Comparison of ENCODE assay signal across 9 mouse cellular contexts in genomic region chr9:107714221-107714952, GRCm38 (mm10). TPM values are rescaled to one million over a fixed set of nuclear protein-coding genes. Genes with fewer than 3 reads are reported as not detected.
DNase-seq lines count a peak whose midpoint lies in the region; ATAC-seq lines count a peak whose summit lies in the region.
"Had no signal": no experiment of that assay in that cellular context is flagged by ENCODE, and none has a peak within 500 bp of the region (broad histone marks: within the 10 kb centered on the region; RNA-seq: fewer than 3 reads in every experiment).

No protein-coding gene starts in this region.

- H3K9me3 ChIP-seq in kidney, embryonic 14.5 days (ENCODE audit: control insufficient read depth, low read length): no peaks in the 10 kb centered on the region

- H3K4me2 ChIP-seq in kidney, embryonic 14.5 days (replicated peaks; ENCODE audit: low read depth, low read length): no peak overlapping the region

- WGBS in kidney, embryonic 14.5 days: 7% methylated on average over 12 of the region's 12 CpGs

- no peak overlapping the region for H3K4me3 ChIP-seq in kidney, embryonic 14.5 days (ENCODE audit: low read length)
- H3K4me3 ChIP-seq: erythroblast, embryonic 14.5 days had no signal

- peak; percentile 83 for ATAC-seq in kidney, embryonic 14.5 days (ENCODE audit: low FRiP score, low TSS enrichment)

- no peaks in the 10 kb centered on the region for H3K36me3 ChIP-seq in kidney, embryonic 14.5 days (ENCODE audit: control insufficient read depth, insufficient read depth, low read length)

- DNase-seq in ZHBTc4 (ENCODE audit: low read depth, low spot score): peak; percentile 68
- DNase-seq in cerebellum, adult 9-11 months: peak; percentile 76
- DNase-seq in heart, adult 9 months (ENCODE audit: low spot score in 2 of 2): peak; percentile 60 to 61
- DNase-seq in neural tube, embryonic 10.5 days (ENCODE audit: extremely low spot score, low spot score): peak; percentile 61
- no peak for DNase-seq in frontal cortex, postnatal 14 days (ENCODE audit: low spot score in 2 of 2)
- DNase-seq in right cerebral cortex, postnatal 14 days: no peak

- H3K4me1 ChIP-seq in kidney, embryonic 14.5 days (ENCODE audit: control insufficient read depth, insufficient read depth, low read length): peaks cover 39% of the 10 kb centered on the region

- no peak overlapping the region for H3K9ac ChIP-seq in kidney, embryonic 14.5 days (ENCODE audit: low read depth, low read length)

- H3K27me3 ChIP-seq in kidney, embryonic 14.5 days (ENCODE audit: control insufficient read depth, insufficient read depth, low read length): no peaks in the 10 kb centered on the region

- H3K27ac ChIP-seq in kidney, embryonic 14.5 days (ENCODE audit: low read depth, low read length): peak overlapping the region; percentile 90

RNA-seq across cellular contexts. Expression of gene Sema3f, which starts 4.1 kb away (rescaled TPM):
- 32.4 and 38.4 TPM in 2 replicates for polyA plus RNA-seq in kidney, embryonic 14.5 days (2014; fragmentation: Nextera tagmentation; extraction: Ambion mirVana)
- polyA plus RNA-seq: erythroblast, embryonic 14.5 days had no signal

RNA-seq across cellular contexts. Expression of gene Gnat1, which starts 34.9 kb away (rescaled TPM):
- 4.7 and 5.3 TPM in 2 replicates for polyA plus RNA-seq in kidney, embryonic 14.5 days (2014; fragmentation: Nextera tagmentation; extraction: Ambion mirVana)
- polyA plus RNA-seq: erythroblast, embryonic 14.5 days; spleen, adult 2 months had no signal

RNA-seq across cellular contexts. Expression of gene Slc38a3, which starts 45.1 kb away (rescaled TPM):
- 4.8 and 6.5 TPM in 2 replicates for polyA plus RNA-seq in kidney, embryonic 14.5 days (2014; fragmentation: Nextera tagmentation; extraction: Ambion mirVana)

RNA-seq across cellular contexts. Expression of gene Rbm5, which starts 56.4 kb away (rescaled TPM):
- polyA plus RNA-seq in kidney, embryonic 14.5 days (2014; fragmentation: Nextera tagmentation; extraction: Ambion mirVana): 128 and 193 TPM in 2 replicates

Comparison
In these comparisons a context has a peak if more than half of its experiments do, and no peak if none do; other contexts are left out.
1. DNase-seq: peak in ZHBTc4 (single experiment), cerebellum, adult 9-11 months (single experiment), heart, adult 9 months (2 of 2) and neural tube, embryonic 10.5 days (single experiment); none in frontal cortex, postnatal 14 days (0 of 2) and right cerebral cortex, postnatal 14 days (single experiment).